Comparison of ENCODE assay signal across 32 mouse cellular contexts in genomic region chr17:83898531-83898930, GRCm38 (mm10). TPM values are rescaled to one million over a fixed set of nuclear protein-coding genes. Genes with fewer than 3 reads are reported as not detected.
DNase-seq lines count a peak whose midpoint lies in the region; ATAC-seq and TF ChIP-seq lines count a peak whose summit lies in the region.
"Had no signal": no experiment of that assay in that cellular context is flagged by ENCODE, and none has a peak within 500 bp of the region (broad histone marks: within the 10 kb centered on the region; RNA-seq: fewer than 3 reads in every experiment).

No protein-coding gene starts in this region.

- H3K36me3 ChIP-seq in embryonic facial prominence, embryonic 14.5 days (ENCODE audit: control insufficient read depth, insufficient read depth, low read length): no peaks in the 10 kb centered on the region
- no peaks in the 10 kb centered on the region for H3K36me3 ChIP-seq in embryonic facial prominence, embryonic 10.5 days (replicated peaks)
- H3K36me3 ChIP-seq in intestine, embryonic 16.5 days (ENCODE audit: control insufficient read depth, insufficient read depth, low read length): no peaks in the 10 kb centered on the region
- no peaks in the 10 kb centered on the region for H3K36me3 ChIP-seq in stomach, postnatal 0 days (ENCODE audit: control insufficient read depth, insufficient read depth, low read length)
- H3K36me3 ChIP-seq: embryonic facial prominence, embryonic 12.5 days; heart, embryonic 12.5 days; hindbrain, embryonic 15.5 days; liver, embryonic 15.5 days; lung, embryonic 15.5 days; midbrain, embryonic 12.5 days; neural tube, embryonic 13.5 days had no signal

- H3K4me3 ChIP-seq in embryonic facial prominence, embryonic 14.5 days (ENCODE audit: low read depth, low read length): no peak overlapping the region
- H3K4me3 ChIP-seq in embryonic facial prominence, embryonic 10.5 days: no peak overlapping the region
- no peak overlapping the region for H3K4me3 ChIP-seq in intestine, embryonic 16.5 days (ENCODE audit: low read length)
- no peak overlapping the region for H3K4me3 ChIP-seq in stomach, postnatal 0 days (ENCODE audit: low read depth, low read length)
- H3K4me3 ChIP-seq: embryonic facial prominence, embryonic 12.5 days; erythroblast, embryonic 14.5 days; heart, adult 2 months; heart, embryonic 12.5 days; hindbrain, embryonic 15.5 days; liver, embryonic 15.5 days; lung, embryonic 15.5 days; midbrain, embryonic 12.5 days; neural tube, embryonic 13.5 days had no signal

- no peak overlapping the region for H3K9ac ChIP-seq in embryonic facial prominence, embryonic 14.5 days (ENCODE audit: low read depth, low read length)
- H3K9ac ChIP-seq in intestine, embryonic 16.5 days (ENCODE audit: low read depth, low read length): no peak overlapping the region
- no peak overlapping the region for H3K9ac ChIP-seq in stomach, postnatal 0 days (ENCODE audit: low read length)
- H3K9ac ChIP-seq: forebrain, postnatal 0 days; heart, embryonic 12.5 days; hindbrain, embryonic 15.5 days; liver, embryonic 15.5 days; lung, embryonic 15.5 days; midbrain, embryonic 12.5 days; neural tube, embryonic 13.5 days had no signal

- no peaks in the 10 kb centered on the region for H3K9me3 ChIP-seq in embryonic facial prominence, embryonic 14.5 days (ENCODE audit: control insufficient read depth, low read length)
- no peaks in the 10 kb centered on the region for H3K9me3 ChIP-seq in embryonic facial prominence, embryonic 10.5 days
- H3K9me3 ChIP-seq in intestine, embryonic 16.5 days (ENCODE audit: control insufficient read depth, low read length): no peaks in the 10 kb centered on the region
- no peaks in the 10 kb centered on the region for H3K9me3 ChIP-seq in stomach, postnatal 0 days (ENCODE audit: control insufficient read depth, low read length)
- H3K9me3 ChIP-seq: embryonic facial prominence, embryonic 12.5 days; heart, embryonic 12.5 days; hindbrain, embryonic 15.5 days; liver, embryonic 15.5 days; lung, embryonic 15.5 days; midbrain, embryonic 12.5 days; neural tube, embryonic 13.5 days had no signal

- 0 out of 2 replicates have a peak overlapping the region, but pooled peaks have one; percentile 13 for H3K27ac ChIP-seq in embryonic facial prominence, embryonic 14.5 days (replicated peaks; ENCODE audit: low read depth, low read length)
- H3K27ac ChIP-seq in embryonic facial prominence, embryonic 10.5 days (replicated peaks): no peak overlapping the region; the same call in 1 of the 2 replicates
- H3K27ac ChIP-seq in intestine, embryonic 16.5 days (ENCODE audit: low read length): no peak overlapping the region
- peak overlapping the region; percentile 81 for H3K27ac ChIP-seq in stomach, postnatal 0 days (replicated peaks)
- H3K27ac ChIP-seq: hindbrain, embryonic 15.5 days; liver, embryonic 15.5 days; midbrain, embryonic 12.5 days had no signal

- H3K27me3 ChIP-seq in embryonic facial prominence, embryonic 14.5 days (replicated peaks; ENCODE audit: control insufficient read depth, insufficient read depth, low read length): no peaks in the 10 kb centered on the region
- H3K27me3 ChIP-seq in embryonic facial prominence, embryonic 10.5 days (replicated peaks; ENCODE audit: low read depth, poor library complexity, severe bottlenecking): 0 out of 2 replicates have a peak, but pooled peaks cover 3% of the 10 kb centered on the region
- no peaks in the 10 kb centered on the region for H3K27me3 ChIP-seq in intestine, embryonic 16.5 days (replicated peaks; ENCODE audit: control insufficient read depth, insufficient read depth, low read length)
- no peaks in the 10 kb centered on the region for H3K27me3 ChIP-seq in stomach, postnatal 0 days (ENCODE audit: control insufficient read depth, insufficient read depth, low read length)
- H3K27me3 ChIP-seq: embryonic facial prominence, embryonic 12.5 days; hindbrain, embryonic 15.5 days; liver, embryonic 15.5 days; lung, embryonic 15.5 days; neural tube, embryonic 13.5 days had no signal

- no peak for ATAC-seq in embryonic facial prominence, embryonic 14.5 days (ENCODE audit: low read depth)
- peak; percentile 63 for ATAC-seq in intestine, embryonic 16.5 days
- no peak for ATAC-seq in stomach, postnatal 0 days (ENCODE audit: low FRiP score, low TSS enrichment)
- ATAC-seq: activated CD4-positive, CD25-positive, alpha-beta regulatory T cell, adult 4 months; forebrain, postnatal 0 days; inflammation-experienced regulatory T-cells, adult 6 months had no signal

- peaks cover 34% of the 10 kb centered on the region for H3K4me1 ChIP-seq in embryonic facial prominence, embryonic 14.5 days (ENCODE audit: control insufficient read depth, insufficient read depth, low read length)
- peaks cover 73% of the 10 kb centered on the region for H3K4me1 ChIP-seq in embryonic facial prominence, embryonic 10.5 days
- H3K4me1 ChIP-seq in intestine, embryonic 16.5 days (ENCODE audit: control insufficient read depth, insufficient read depth, low read length): peaks cover 26% of the 10 kb centered on the region
- H3K4me1 ChIP-seq in stomach, postnatal 0 days (replicated peaks; ENCODE audit: control insufficient read depth, insufficient read depth): peaks cover 16% of the 10 kb centered on the region
- H3K4me1 ChIP-seq: midbrain, embryonic 12.5 days had no signal

- no peak for DNase-seq in embryonic facial prominence, embryonic 14.5 days (ENCODE audit: low spot score)
- no peak for DNase-seq in embryonic facial prominence, embryonic 10.5 days (ENCODE audit: low spot score)
- peak; percentile 30 to 47 for DNase-seq in kidney, postnatal 25 days
- DNase-seq in kidney, adult 18-20 months: no peak
- no peak for DNase-seq in stomach, postnatal 0 days (ENCODE audit: low spot score)
- no peak for DNase-seq in testis, postnatal 14 days (ENCODE audit: low spot score)
- DNase-seq: adrenal gland, adult 2 months; cerebellum, adult 2 months; cerebellum, postnatal 25 days; forebrain, postnatal 0 days; heart, adult 2 months; heart, postnatal 4 days; kidney, postnatal 14 days; layer of hippocampus, postnatal 36 days; left cerebral cortex, postnatal 4 days; liver; lung, postnatal 36 days; right cerebral cortex, postnatal 4 days; thymus, postnatal 14 days had no signal

- WGBS in embryonic facial prominence, embryonic 14.5 days: 97% methylated on average over 5 of the region's 5 CpGs
- WGBS in embryonic facial prominence, embryonic 10.5 days: 95% methylated on average over 5 of the region's 5 CpGs
- whole genome bisulfite sequencing in intestine, embryonic 16.5 days: 64% methylated on average over 5 of the region's 5 CpGs
- WGBS in stomach, postnatal 0 days: 77% methylated on average over 5 of the region's 5 CpGs

- TF ChIP-seq EP300 in stomach, postnatal 0 days (optimal IDR thresholded peaks at IDR 0.05): no peak

- no peak overlapping the region for H3K4me2 ChIP-seq in embryonic facial prominence, embryonic 14.5 days (ENCODE audit: low read depth, low read length)
- H3K4me2 ChIP-seq in intestine, embryonic 16.5 days (ENCODE audit: low read depth, low read length): no peak overlapping the region
- no peak overlapping the region for H3K4me2 ChIP-seq in stomach, postnatal 0 days (replicated peaks; ENCODE audit: low read depth)
- H3K4me2 ChIP-seq: embryonic facial prominence, embryonic 12.5 days; heart, embryonic 12.5 days; hindbrain, embryonic 15.5 days; liver, embryonic 15.5 days; lung, embryonic 15.5 days; midbrain, embryonic 12.5 days; neural tube, embryonic 13.5 days had no signal

- no peak for TF ChIP-seq CTCF in stomach, postnatal 0 days (IDR thresholded peaks at IDR 0.05; ENCODE audit: low read depth)

RNA-seq across cellular contexts. Expression of gene Haao, which starts 50.8 kb away (rescaled TPM):
- 0.37 and 0.92 TPM in 2 replicates for polyA plus RNA-seq in embryonic facial prominence, embryonic 14.5 days (2014; fragmentation: Nextera tagmentation; extraction: Ambion mirVana)
- polyA plus RNA-seq in embryonic facial prominence, embryonic 10.5 days (2016; fragmentation: Nextera tagmentation; extraction: Ambion mirVana): not detected in 2 replicates
- polyA plus RNA-seq in intestine, embryonic 16.5 days (2015; fragmentation: Nextera tagmentation; extraction: Ambion mirVana): 1.5 and 2.3 TPM in 2 replicates
- 0.13 and 0.36 TPM in 2 replicates for polyA plus RNA-seq in stomach, postnatal 0 days (2015; fragmentation: Nextera tagmentation; extraction: Ambion mirVana)
- polyA plus RNA-seq: C2C12; erythroblast, embryonic 14.5 days; forebrain, embryonic 11.5 days; forebrain, postnatal 0 days; neural tube, embryonic 13.5 days had no signal

Comparison
In these comparisons a context has a peak if more than half of its experiments do, and no peak if none do; other contexts are left out.
1. DNase-seq: peak in kidney, postnatal 25 days (2 of 2); none in embryonic facial prominence, embryonic 14.5 days (single experiment), embryonic facial prominence, embryonic 10.5 days (single experiment), kidney, adult 18-20 months (single experiment), stomach, postnatal 0 days (single experiment) and testis, postnatal 14 days (single experiment).
2. H3K27ac ChIP-seq: peak in embryonic facial prominence, embryonic 14.5 days (single experiment) and stomach, postnatal 0 days (single experiment); none in embryonic facial prominence, embryonic 10.5 days (single experiment) and intestine, embryonic 16.5 days (single experiment).